9 mouse cellular contexts compared by ENCODE assay signal in genomic region chr10:80159021-80159560, GRCm38 (mm10). TPM values are rescaled to one million over a fixed set of nuclear protein-coding genes. Genes with fewer than 3 reads are reported as not detected.
A peak's percentile ranks its signal among the peaks of the same experiment; 100 is the strongest.
DNase-seq lines count a peak whose midpoint lies in the region; ATAC-seq lines count a peak whose summit lies in the region.
"Had no signal": no experiment of that assay in that cellular context is flagged by ENCODE, and none has a peak within 500 bp of the region (broad histone marks: within the 10 kb centered on the region; RNA-seq: fewer than 3 reads in every experiment).

No protein-coding gene starts in this region.

- H3K36me3 ChIP-seq in embryonic facial prominence, embryonic 14.5 days (ENCODE audit: control insufficient read depth, insufficient read depth, low read length): peaks cover 36% of the 10 kb centered on the region
- H3K36me3 ChIP-seq in hindbrain, embryonic 13.5 days: peaks cover 36% of the 10 kb centered on the region
- peaks cover 36% of the 10 kb centered on the region for H3K36me3 ChIP-seq in liver, embryonic 12.5 days
- peaks cover 34% of the 10 kb centered on the region for H3K36me3 ChIP-seq in midbrain, embryonic 15.5 days (replicated peaks)

- H3K4me2 ChIP-seq in embryonic facial prominence, embryonic 14.5 days (ENCODE audit: low read depth, low read length): peak overlapping the region; percentile 67
- H3K4me2 ChIP-seq in hindbrain, embryonic 13.5 days: peak overlapping the region; percentile 70
- H3K4me2 ChIP-seq in liver, embryonic 12.5 days: peak overlapping the region; percentile 96
- H3K4me2 ChIP-seq in midbrain, embryonic 15.5 days: peak overlapping the region; percentile 78

- H3K27me3 ChIP-seq in embryonic facial prominence, embryonic 14.5 days (replicated peaks; ENCODE audit: control insufficient read depth, insufficient read depth, low read length): no peaks in the 10 kb centered on the region
- H3K27me3 ChIP-seq in hindbrain, embryonic 13.5 days: 0 out of 2 replicates have a peak, but pooled peaks cover 5% of the 10 kb centered on the region
- H3K27me3 ChIP-seq in liver, embryonic 12.5 days (replicated peaks): 0 out of 2 replicates have a peak, but pooled peaks cover 5% of the 10 kb centered on the region
- H3K27me3 ChIP-seq in midbrain, embryonic 15.5 days (replicated peaks): no peaks in the 10 kb centered on the region

- ATAC-seq in CD4-positive, CD25-positive, alpha-beta regulatory T cell, adult 4 months: peak; percentile 5
- peak; percentile 8; the same call in 1 of the 2 replicates for ATAC-seq in embryonic facial prominence, embryonic 14.5 days (ENCODE audit: low read depth)
- peak; percentile 2; the same call in 1 of the 2 replicates for ATAC-seq in hindbrain, embryonic 13.5 days (ENCODE audit: low FRiP score)
- ATAC-seq in liver, embryonic 12.5 days: no peak; the same call in 1 of the 2 replicates
- ATAC-seq in midbrain, embryonic 15.5 days (replicated peaks): no peak; the same call in none of the 2 replicates
- ATAC-seq in granulocyte monocyte progenitor cell, adult 5-6 weeks (replicated peaks; ENCODE audit: poor library complexity, severe bottlenecking): no peak

- peak overlapping the region; percentile 87 for H3K27ac ChIP-seq in embryonic facial prominence, embryonic 14.5 days (replicated peaks; ENCODE audit: low read depth, low read length)
- peak overlapping the region; percentile 94 for H3K27ac ChIP-seq in hindbrain, embryonic 13.5 days
- peak overlapping the region; percentile 86 for H3K27ac ChIP-seq in liver, embryonic 12.5 days
- H3K27ac ChIP-seq in midbrain, embryonic 15.5 days: peak overlapping the region; percentile 92

- no peaks in the 10 kb centered on the region for H3K9me3 ChIP-seq in embryonic facial prominence, embryonic 14.5 days (ENCODE audit: control insufficient read depth, low read length)
- no peaks in the 10 kb centered on the region for H3K9me3 ChIP-seq in hindbrain, embryonic 13.5 days
- no peaks in the 10 kb centered on the region for H3K9me3 ChIP-seq in liver, embryonic 12.5 days (replicated peaks)
- no peaks in the 10 kb centered on the region for H3K9me3 ChIP-seq in midbrain, embryonic 15.5 days

- H3K4me1 ChIP-seq in embryonic facial prominence, embryonic 14.5 days (ENCODE audit: control insufficient read depth, insufficient read depth, low read length): peaks cover 53% of the 10 kb centered on the region
- H3K4me1 ChIP-seq in hindbrain, embryonic 13.5 days (replicated peaks): peaks cover 79% of the 10 kb centered on the region
- H3K4me1 ChIP-seq in liver, embryonic 12.5 days: peaks cover 95% of the 10 kb centered on the region
- H3K4me1 ChIP-seq in midbrain, embryonic 15.5 days: peaks cover 65% of the 10 kb centered on the region

- peak overlapping the region; percentile 42 for H3K4me3 ChIP-seq in embryonic facial prominence, embryonic 14.5 days (ENCODE audit: low read depth, low read length)
- H3K4me3 ChIP-seq in hindbrain, embryonic 13.5 days: peak overlapping the region; percentile 42
- peak overlapping the region; percentile 59 for H3K4me3 ChIP-seq in liver, embryonic 12.5 days
- peak overlapping the region; percentile 45 for H3K4me3 ChIP-seq in midbrain, embryonic 15.5 days

- WGBS in embryonic facial prominence, embryonic 14.5 days: 7% methylated on average over 12 of the region's 12 CpGs
- 8% methylated on average over 12 of the region's 12 CpGs for WGBS in hindbrain, embryonic 13.5 days
- 21% methylated on average over 12 of the region's 12 CpGs for WGBS in liver, embryonic 12.5 days (ENCODE audit: insufficient replicate concordance)
- WGBS in midbrain, embryonic 15.5 days: 6% methylated on average over 12 of the region's 12 CpGs

- DNase-seq in cerebellum, adult 18-20 months: peak; percentile 54 to 64
- no peak for DNase-seq in cerebellum, postnatal 36 days
- DNase-seq in embryonic facial prominence, embryonic 14.5 days (ENCODE audit: low spot score): peak; percentile 62

- peak overlapping the region; percentile 50 for H3K9ac ChIP-seq in embryonic facial prominence, embryonic 14.5 days (ENCODE audit: low read depth, low read length)
- peak overlapping the region; percentile 68 for H3K9ac ChIP-seq in hindbrain, embryonic 13.5 days
- H3K9ac ChIP-seq in liver, embryonic 12.5 days: peak overlapping the region; percentile 41
- peak overlapping the region; percentile 43 for H3K9ac ChIP-seq in midbrain, embryonic 15.5 days

RNA-seq across cellular contexts. Expression of gene Cirbp, which starts 6.7 kb away (rescaled TPM):
- 100 to 1,000 TPM; 124 to 272 TPM for polyA plus RNA-seq in CD4-positive, CD25-positive, alpha-beta regulatory T cell, adult 4 months (2017; shearing (Covaris generic))
- 59.7 and 88.3 TPM in 2 replicates for polyA plus RNA-seq in embryonic facial prominence, embryonic 14.5 days (2014; fragmentation: Nextera tagmentation; extraction: Ambion mirVana)
- polyA plus RNA-seq in hindbrain, embryonic 13.5 days (2015; fragmentation: Nextera tagmentation; extraction: Ambion mirVana): 364 and 409 TPM in 2 replicates
- 22.1 and 27.3 TPM in 2 replicates for polyA plus RNA-seq in liver, embryonic 12.5 days (2016; fragmentation: Nextera tagmentation; extraction: Ambion mirVana)
- 364 and 392 TPM in 2 replicates for polyA plus RNA-seq in midbrain, embryonic 15.5 days (2015; fragmentation: Nextera tagmentation; extraction: Ambion mirVana)
- 25.3 and 70.7 TPM in 2 replicates for total RNA-seq in granulocyte monocyte progenitor cell, adult 5-6 weeks (2014; fragmentation: Nextera tagmentation)
- total RNA-seq in granulocyte monocyte progenitor cell, adult 5-6 weeks (2017): 36.8 and 40.7 TPM in 2 replicates

RNA-seq across cellular contexts. Expression of gene Midn, which starts 11.0 kb away (rescaled TPM):
- 1 to 10 TPM; 4.6 to 8.2 TPM for polyA plus RNA-seq in CD4-positive, CD25-positive, alpha-beta regulatory T cell, adult 4 months (2017; shearing (Covaris generic))
- polyA plus RNA-seq in embryonic facial prominence, embryonic 14.5 days (2014; fragmentation: Nextera tagmentation; extraction: Ambion mirVana): 34.2 and 37.0 TPM in 2 replicates
- 32.4 and 34.7 TPM in 2 replicates for polyA plus RNA-seq in hindbrain, embryonic 13.5 days (2015; fragmentation: Nextera tagmentation; extraction: Ambion mirVana)
- polyA plus RNA-seq in liver, embryonic 12.5 days (2016; fragmentation: Nextera tagmentation; extraction: Ambion mirVana): 5.7 and 6.3 TPM in 2 replicates
- 29.5 and 29.9 TPM in 2 replicates for polyA plus RNA-seq in midbrain, embryonic 15.5 days (2015; fragmentation: Nextera tagmentation; extraction: Ambion mirVana)
- 26.7 and 36.8 TPM in 2 replicates for total RNA-seq in granulocyte monocyte progenitor cell, adult 5-6 weeks (2014; fragmentation: Nextera tagmentation)
- 10.0 and 17.4 TPM in 2 replicates for total RNA-seq in granulocyte monocyte progenitor cell, adult 5-6 weeks (2017)

RNA-seq across cellular contexts. Expression of gene 1600002K03Rik, which starts 13.7 kb away (rescaled TPM):
- polyA plus RNA-seq in CD4-positive, CD25-positive, alpha-beta regulatory T cell, adult 4 months (2017; shearing (Covaris generic)): 10 to 100 TPM; 21.6 to 23.5 TPM
- polyA plus RNA-seq in embryonic facial prominence, embryonic 14.5 days (2014; fragmentation: Nextera tagmentation; extraction: Ambion mirVana): 11.0 and 13.1 TPM in 2 replicates
- polyA plus RNA-seq in hindbrain, embryonic 13.5 days (2015; fragmentation: Nextera tagmentation; extraction: Ambion mirVana): 11.9 and 14.1 TPM in 2 replicates
- polyA plus RNA-seq in liver, embryonic 12.5 days (2016; fragmentation: Nextera tagmentation; extraction: Ambion mirVana): 14.0 and 16.4 TPM in 2 replicates
- polyA plus RNA-seq in midbrain, embryonic 15.5 days (2015; fragmentation: Nextera tagmentation; extraction: Ambion mirVana): 13.3 and 14.7 TPM in 2 replicates
- 17.2 and 43.4 TPM in 2 replicates for total RNA-seq in granulocyte monocyte progenitor cell, adult 5-6 weeks (2014; fragmentation: Nextera tagmentation)
- 11.2 and 11.5 TPM in 2 replicates for total RNA-seq in granulocyte monocyte progenitor cell, adult 5-6 weeks (2017)

RNA-seq across cellular contexts. Expression of gene Cbarp, which starts 18.5 kb away (rescaled TPM):
- 1 to 10 TPM; 1.3 to 1.4 TPM for polyA plus RNA-seq in CD4-positive, CD25-positive, alpha-beta regulatory T cell, adult 4 months (2017; shearing (Covaris generic))
- polyA plus RNA-seq in embryonic facial prominence, embryonic 14.5 days (2014; fragmentation: Nextera tagmentation; extraction: Ambion mirVana): 7.3 and 9.0 TPM in 2 replicates
- 57.4 and 59.2 TPM in 2 replicates for polyA plus RNA-seq in hindbrain, embryonic 13.5 days (2015; fragmentation: Nextera tagmentation; extraction: Ambion mirVana)
- 0.94 and 0.96 TPM in 2 replicates for polyA plus RNA-seq in liver, embryonic 12.5 days (2016; fragmentation: Nextera tagmentation; extraction: Ambion mirVana)
- 65.7 and 66.9 TPM in 2 replicates for polyA plus RNA-seq in midbrain, embryonic 15.5 days (2015; fragmentation: Nextera tagmentation; extraction: Ambion mirVana)
- 0.73 and 5.3 TPM in 2 replicates for total RNA-seq in granulocyte monocyte progenitor cell, adult 5-6 weeks (2014; fragmentation: Nextera tagmentation)
- 0.36 TPM in 1 of 2 replicates, not detected in the other for total RNA-seq in granulocyte monocyte progenitor cell, adult 5-6 weeks (2017)

RNA-seq across cellular contexts. Expression of gene Efna2, which starts 20.2 kb away (rescaled TPM):
- under 1 TPM in 1 of 2 experiments, not detected in 1; 0.28 TPM for polyA plus RNA-seq in CD4-positive, CD25-positive, alpha-beta regulatory T cell, adult 4 months (2017; shearing (Covaris generic))
- 20.9 and 23.6 TPM in 2 replicates for polyA plus RNA-seq in embryonic facial prominence, embryonic 14.5 days (2014; fragmentation: Nextera tagmentation; extraction: Ambion mirVana)
- 18.8 and 21.4 TPM in 2 replicates for polyA plus RNA-seq in hindbrain, embryonic 13.5 days (2015; fragmentation: Nextera tagmentation; extraction: Ambion mirVana)
- polyA plus RNA-seq in liver, embryonic 12.5 days (2016; fragmentation: Nextera tagmentation; extraction: Ambion mirVana): 3.1 and 3.4 TPM in 2 replicates
- 53.4 and 54.6 TPM in 2 replicates for polyA plus RNA-seq in midbrain, embryonic 15.5 days (2015; fragmentation: Nextera tagmentation; extraction: Ambion mirVana)
- not detected in 2 replicates for total RNA-seq in granulocyte monocyte progenitor cell, adult 5-6 weeks (2014; fragmentation: Nextera tagmentation)
- 0.05 TPM in 1 of 2 replicates, not detected in the other for total RNA-seq in granulocyte monocyte progenitor cell, adult 5-6 weeks (2017)
- total RNA-seq: hematopoietic stem cell, adult 5-6 weeks had no signal

Comparison
In these comparisons a context has a peak if more than half of its experiments do, and no peak if none do; other contexts are left out.
1. DNase-seq: peak in cerebellum, adult 18-20 months (2 of 2) and embryonic facial prominence, embryonic 14.5 days (single experiment); none in cerebellum, postnatal 36 days (0 of 2).
2. ATAC-seq: peak in CD4-positive, CD25-positive, alpha-beta regulatory T cell, adult 4 months (single experiment), embryonic facial prominence, embryonic 14.5 days (single experiment) and hindbrain, embryonic 13.5 days (single experiment); none in liver, embryonic 12.5 days (single experiment), midbrain, embryonic 15.5 days (single experiment) and granulocyte monocyte progenitor cell, adult 5-6 weeks (single experiment).
3. Peak in every context shown above with its lines, with median percentiles within 50 percentile points of each other: H3K27ac ChIP-seq, H3K4me2 ChIP-seq, H3K4me3 ChIP-seq and H3K9ac ChIP-seq.